ENCODE assay signal across 14 mouse cellular contexts in genomic region chr11:63562696-63563095, GRCm38 (mm10).
DNase-seq lines count a peak whose midpoint lies in the region; ATAC-seq and TF ChIP-seq lines count a peak whose summit lies in the region.
"Had no signal": no experiment of that assay in that cellular context is flagged by ENCODE, and none has a peak within 500 bp of the region (broad histone marks: within the 10 kb centered on the region; RNA-seq: fewer than 3 reads in every experiment).

No protein-coding gene starts in this region.

- H3K27ac ChIP-seq in layer of hippocampus, adult 2 months: no peak overlapping the region
- H3K27ac ChIP-seq: embryonic facial prominence, embryonic 13.5 days; forebrain, embryonic 13.5 days; liver, embryonic 13.5 days; neural tube, embryonic 12.5 days had no signal

- peak; percentile 36 to 38 for DNase-seq in cerebellum, postnatal 14 days
- no peak for DNase-seq in cerebellum, postnatal 4 days (ENCODE audit: low spot score in 2 of 2)
- DNase-seq in ovary, postnatal 36 days (ENCODE audit: low spot score): peak; percentile 5
- DNase-seq in ovary, postnatal 14 days (ENCODE audit: low spot score): no peak
- DNase-seq in kidney, postnatal 10 days: peak; percentile 36
- peak; percentile 4 for DNase-seq in yolk sac, embryonic 10.5 days (ENCODE audit: low spot score)
- no peak for DNase-seq in layer of hippocampus, adult 2 months (ENCODE audit: low spot score in 2 of 2)
- DNase-seq: heart, postnatal 36 days; liver, embryonic 13.5 days; spleen, adult 18-20 months had no signal

- no peak for TF ChIP-seq CTCF in layer of hippocampus, adult 2 months (conservative IDR thresholded peaks at IDR 0.05)

- ATAC-seq in erythroblast, adult 5-6 weeks (replicated peaks; ENCODE audit: low FRiP score, poor library complexity, severe bottlenecking): no peak
- ATAC-seq: forebrain, embryonic 13.5 days had no signal

- H3K4me3 ChIP-seq in layer of hippocampus, adult 2 months: no peak overlapping the region
- H3K4me3 ChIP-seq: embryonic facial prominence, embryonic 13.5 days; forebrain, embryonic 13.5 days; liver, embryonic 13.5 days; neural tube, embryonic 12.5 days had no signal

Comparison
In these comparisons a context has a peak if more than half of its experiments do, and no peak if none do; other contexts are left out.
1. DNase-seq: peak in cerebellum, postnatal 14 days (2 of 2), ovary, postnatal 36 days (single experiment), kidney, postnatal 10 days (single experiment) and yolk sac, embryonic 10.5 days (single experiment); none in cerebellum, postnatal 4 days (0 of 2), ovary, postnatal 14 days (single experiment) and layer of hippocampus, adult 2 months (0 of 2).